Mouse (Mus musculus) cerebellum, adult 2 months (tissue): ENCODE results near the gene Atxn2l. TPM values are rescaled to one million over a fixed set of nuclear protein-coding genes. Genes with fewer than 3 reads are reported as not detected.

Experiments
- DNase-seq, 2 experiments: peaks; one replicate each; pipeline ENCODE4 v3.0.0; 2021
- H3K27ac ChIP-seq: fragments of 200-500 bp; 2 replicates; pipeline ENCODE4 v1.5.1; 2012; ENCODE audit warnings: low read length, control low read depth, inconsistent platforms; ENCODE audit not compliant: insufficient read depth
- H3K27me3 ChIP-seq: fragments of 200-500 bp; 2 replicates; pipeline ENCODE4 v1.6.1; 2012; ENCODE audit warnings: inconsistent platforms, mild to moderate bottlenecking, low read length, moderate library complexity; ENCODE audit not compliant: control insufficient read depth, insufficient read depth
- H3K4me1 ChIP-seq: fragments of 200-500 bp; 2 replicates; pipeline ENCODE4 v1.6.1; 2011; ENCODE audit warnings: low read length; ENCODE audit not compliant: control insufficient read depth, insufficient read depth
- H3K4me3 ChIP-seq: fragments of 200-500 bp; replicated peaks from 2 replicates; pipeline ENCODE3; 2011; ENCODE audit warnings: mild to moderate bottlenecking, low read depth, low read length, control low read depth; ENCODE audit not compliant: insufficient read depth
- CTCF ChIP-seq: fragments of 200-500 bp; IDR thresholded peaks from 2 replicates; pipeline ENCODE4 v1.5.1; 2011; ENCODE audit warnings: low read depth, mild to moderate bottlenecking, control low read depth, low read length, moderate library complexity, borderline replicate concordance; ENCODE audit not compliant: insufficient read depth
- POLR2A ChIP-seq: fragments of 200-500 bp; IDR thresholded peaks from 2 replicates; pipeline ENCODE4 v1.6.1; 2011; ENCODE audit warnings: low read length, control low read depth, borderline replicate concordance; ENCODE audit not compliant: insufficient read depth
- WGBS: fragments of 180-500 bp; shearing (Covaris S2); methylation state at CpG from one replicate; pipeline ENCODE4 v1.1.7; 2018; 5-methylcytosine and 5-hydroxymethylcytosine counted together
- polyA plus RNA-seq: library from polyadenylated mRNA; depleted of rRNA; stranded (reverse); fragments of >200 nt; gene quantifications from 2 replicates; pipeline ENCODE4 v1.2.3, GENCODE M21; 2012

Atxn2l gene
- polyA plus RNA-seq, 1 experiment = 139 TPM

- H3K27ac ChIP-seq = peak within 1 kb of the TSS; percentile 47
- WGBS = 0% methylated on average over 32 of the region's 32 CpGs
- no peak for TF ChIP-seq CTCF
- TF ChIP-seq POLR2A = peak; percentile 36; the same call in 1 of the 2 replicates
- H3K4me3 ChIP-seq = peak within 1 kb of the TSS; percentile 65
- H3K27me3 ChIP-seq = no peaks in the 10 kb centered on the region
- H3K4me1 ChIP-seq = peaks cover 7% of the 10 kb centered on the region
- peak; percentile 96 to 99 for DNase-seq
Measured at GRCm38 (mm10) chr7:126487052-126487483, 16.2 kb downstream of the Atxn2l start, which contains the start of gene Tufm. TSS of gene Tufm (plus strand) at chr7:126487361.

- Histone ChIP-seq H3K27me3 (no peaks in the 10 kb centered on the region), H3K27ac (no peak overlapping the region), H3K4me3 (peak overlapping the region; percentile 55), H3K4me1 (no peaks in the 10 kb centered on the region)
- WGBS = under 1% methylated on average over 23 of the region's 23 CpGs
- TF ChIP-seq CTCF = no peak
- TF ChIP-seq POLR2A = peak; percentile 51; the same call in 1 of the 2 replicates
- peak; percentile 84 to 90 for DNase-seq
Measured at GRCm38 (mm10) chr7:126482392-126482871, 20.8 kb downstream of the Atxn2l start.

GRCm38 (mm10) chr7:126481699-126482098, 21.5 kb downstream of the Atxn2l start:
- Histone ChIP-seq H3K27me3 (no peaks in the 10 kb centered on the region), H3K27ac (no peak overlapping the region), H3K4me1 (no peaks in the 10 kb centered on the region), H3K4me3 (no peak overlapping the region)
- TF ChIP-seq POLR2A (no peak), CTCF (peak; percentile 22; the same call in 1 of the 2 replicates)
- WGBS = 24% methylated on average over 5 of the region's 5 CpGs
- no peak for DNase-seq

- peak; percentile 69; the same call in 1 of the 2 replicates for TF ChIP-seq POLR2A
- peak; percentile 36; the same call in 1 of the 2 replicates for TF ChIP-seq CTCF
- H3K27ac ChIP-seq = peak within 1 kb of the TSS; percentile 83
- no peaks in the 10 kb centered on the region for H3K27me3 ChIP-seq
- H3K4me3 ChIP-seq = peak within 1 kb of the TSS; percentile 72
- H3K4me1 ChIP-seq = no peaks in the 10 kb centered on the region; the same call in none of the 2 replicates
- WGBS = under 1% methylated on average over 53 of the region's 53 CpGs
- DNase-seq = peak; percentile 92
Measured at GRCm38 (mm10) chr7:126474993-126475581, 28.1 kb downstream of the Atxn2l start, which contains the start of gene Sh2b1. TSS of gene Sh2b1 (minus strand) at chr7:126475424.

- under 1% methylated on average over 27 of the region's 27 CpGs for WGBS
- Histone ChIP-seq H3K4me3 (peak overlapping the region; percentile 72), H3K27ac (no peak overlapping the region), H3K4me1 (no peaks in the 10 kb centered on the region; the same call in none of the 2 replicates), H3K27me3 (no peaks in the 10 kb centered on the region)
- DNase-seq = peak in 1 of 2 experiments; percentile 50
- TF ChIP-seq CTCF (no peak), POLR2A (no peak)
Measured at GRCm38 (mm10) chr7:126474486-126474955, 28.7 kb downstream of the Atxn2l start.

GRCm38 (mm10) chr7:126473470-126474086, 29.7 kb downstream of the Atxn2l start:
- no peak overlapping the region for H3K27ac ChIP-seq
- no peaks in the 10 kb centered on the region; the same call in none of the 2 replicates for H3K4me1 ChIP-seq
- no peak for DNase-seq
- 40% methylated on average over 9 of the region's 9 CpGs for WGBS
- TF ChIP-seq POLR2A (no peak), CTCF (no peak)
- no peak overlapping the region for H3K4me3 ChIP-seq
- no peaks in the 10 kb centered on the region for H3K27me3 ChIP-seq

- H3K4me3 ChIP-seq = no peak overlapping the region
- H3K27me3 ChIP-seq = no peaks in the 10 kb centered on the region
- WGBS = 75% methylated on average over 16 of the region's 16 CpGs
- H3K27ac ChIP-seq = no peak overlapping the region
- no peak for TF ChIP-seq CTCF
- H3K4me1 ChIP-seq = no peaks in the 10 kb centered on the region; the same call in none of the 2 replicates
- no peak for DNase-seq
Measured at GRCm38 (mm10) chr7:126472713-126473112, 30.5 kb downstream of the Atxn2l start.
